Mouse (Mus musculus) E14TG2a.4 (cell line): ENCODE measurements around the gene Naa11.
A peak's percentile ranks its signal among the peaks of the same experiment; 100 is the strongest.

Experiments
- H3K27me3 ChIP-seq: 2 replicates; pipeline ENCODE4 v1.6.1; 2014; ENCODE audit warnings: low read length, control low read depth; ENCODE audit not compliant: insufficient read depth
- H3K36me3 ChIP-seq: 2 replicates; pipeline ENCODE4 v1.6.1; 2014; ENCODE audit warnings: low read length, control low read depth; ENCODE audit not compliant: insufficient read depth
- H3K4me1 ChIP-seq: replicated peaks from 2 replicates; pipeline ENCODE4 v1.6.1; 2014; ENCODE audit warnings: low read depth, low read length, control low read depth
- H3K4me3 ChIP-seq: replicated peaks from 2 replicates; pipeline ENCODE4 v1.5.1; 2014; ENCODE audit warnings: mild to moderate bottlenecking, low read length
- H3K9me3 ChIP-seq: 2 replicates; pipeline ENCODE4 v1.6.1; 2014; ENCODE audit warnings: low read length, control low read depth
- CTCF ChIP-seq: conservative IDR thresholded peaks from 2 replicates; pipeline ENCODE4 v1.5.1; 2014; ENCODE audit warnings: low read length
- NANOG ChIP-seq: IDR thresholded peaks from 2 replicates; pipeline ENCODE4 v1.6.1; 2014; ENCODE audit warnings: borderline replicate concordance, low read length, mixed read lengths
- POU5F1 ChIP-seq: IDR thresholded peaks from 2 replicates; pipeline ENCODE4 v1.6.1; 2014; ENCODE audit warnings: low read length, borderline replicate concordance

Gene Naa11

GRCm38 (mm10) chr5:97392160-97392559 lies at the start of gene Naa11:
Gene Naa11 (minus strand): TSS chr5:97392379.
- no peak for TF ChIP-seq CTCF
- peak within 1 kb of the TSS; percentile 86 for H3K4me3 ChIP-seq
- peaks cover 32% of the 10 kb centered on the region for H3K4me1 ChIP-seq
- no peaks in the 10 kb centered on the region for H3K9me3 ChIP-seq
- H3K36me3 ChIP-seq = peaks cover 14% of the 10 kb centered on the region; the same call in 1 of the 2 replicates
- H3K27me3 ChIP-seq = no peaks in the 10 kb centered on the region

GRCm38 (mm10) chr5:97432512-97432911 lies 40.3 kb upstream of the Naa11 start:
- H3K9me3 ChIP-seq = no peaks in the 10 kb centered on the region
- H3K36me3 ChIP-seq = no peaks in the 10 kb centered on the region
- H3K27me3 ChIP-seq = no peaks in the 10 kb centered on the region
- H3K4me3 ChIP-seq = no peak overlapping the region
- H3K4me1 ChIP-seq = no peaks in the 10 kb centered on the region
- TF ChIP-seq NANOG = no peak
- no peak for TF ChIP-seq CTCF
- no peak for TF ChIP-seq POU5F1

GRCm38 (mm10) chr5:97429976-97430375 lies 37.8 kb upstream of the Naa11 start:
- no peaks in the 10 kb centered on the region for H3K9me3 ChIP-seq
- TF ChIP-seq POU5F1 (no peak), CTCF (no peak), NANOG (no peak)
- no peaks in the 10 kb centered on the region for H3K27me3 ChIP-seq
- no peaks in the 10 kb centered on the region for H3K4me1 ChIP-seq
- no peak overlapping the region for H3K4me3 ChIP-seq
- no peaks in the 10 kb centered on the region for H3K36me3 ChIP-seq

GRCm38 (mm10) chr5:97421669-97422068 lies 29.5 kb upstream of the Naa11 start:
- Histone ChIP-seq H3K36me3 (no peaks in the 10 kb centered on the region), H3K4me3 (no peak overlapping the region), H3K9me3 (no peaks in the 10 kb centered on the region), H3K27me3 (no peaks in the 10 kb centered on the region), H3K4me1 (no peaks in the 10 kb centered on the region)
- TF ChIP-seq NANOG (no peak), CTCF (no peak), POU5F1 (no peak)

- Histone ChIP-seq H3K27me3 (no peaks in the 10 kb centered on the region), H3K4me3 (no peak overlapping the region), H3K9me3 (no peaks in the 10 kb centered on the region), H3K36me3 (no peaks in the 10 kb centered on the region), H3K4me1 (no peaks in the 10 kb centered on the region)
- TF ChIP-seq POU5F1 (no peak), CTCF (no peak), NANOG (no peak)
Observed at GRCm38 (mm10) chr5:97417185-97417584, 25.0 kb upstream of the Naa11 start.

- no peak for TF ChIP-seq POU5F1
- no peak for TF ChIP-seq NANOG
- no peak for TF ChIP-seq CTCF
- no peaks in the 10 kb centered on the region for H3K9me3 ChIP-seq
- no peak overlapping the region for H3K4me3 ChIP-seq
- H3K27me3 ChIP-seq = no peaks in the 10 kb centered on the region
- H3K36me3 ChIP-seq = no peaks in the 10 kb centered on the region
- H3K4me1 ChIP-seq = no peaks in the 10 kb centered on the region
Observed at GRCm38 (mm10) chr5:97415837-97416236, 23.7 kb upstream of the Naa11 start.

GRCm38 (mm10) chr5:97413716-97414115 lies 21.5 kb upstream of the Naa11 start:
- no peaks in the 10 kb centered on the region for H3K36me3 ChIP-seq
- TF ChIP-seq POU5F1 (no peak), CTCF (no peak), NANOG (no peak)
- H3K4me3 ChIP-seq = no peak overlapping the region
- H3K9me3 ChIP-seq = no peaks in the 10 kb centered on the region
- H3K4me1 ChIP-seq = no peaks in the 10 kb centered on the region; the same call in 1 of the 2 replicates
- H3K27me3 ChIP-seq = no peaks in the 10 kb centered on the region

- H3K9me3 ChIP-seq = no peaks in the 10 kb centered on the region
- TF ChIP-seq NANOG = no peak
- TF ChIP-seq POU5F1 = no peak
- no peak for TF ChIP-seq CTCF
Observed at GRCm38 (mm10) chr5:97410190-97410589, 18.0 kb upstream of the Naa11 start.

GRCm38 (mm10) chr5:97409234-97409704 lies 17.1 kb upstream of the Naa11 start:
- no peaks in the 10 kb centered on the region for H3K9me3 ChIP-seq
- H3K27me3 ChIP-seq = no peaks in the 10 kb centered on the region
- no peaks in the 10 kb centered on the region; the same call in 1 of the 2 replicates for H3K4me1 ChIP-seq
- no peaks in the 10 kb centered on the region for H3K36me3 ChIP-seq
- no peak overlapping the region for H3K4me3 ChIP-seq
- no peak for TF ChIP-seq POU5F1
- no peak for TF ChIP-seq NANOG

More at GRCm38 (mm10) chr5:97410190-97410589, 18.0 kb upstream of the Naa11 start:
- Histone ChIP-seq H3K4me1 (no peaks in the 10 kb centered on the region; the same call in 1 of the 2 replicates), H3K27me3 (no peaks in the 10 kb centered on the region), H3K4me3 (no peak overlapping the region), H3K36me3 (no peaks in the 10 kb centered on the region)
